Mouse (Mus musculus): ENCODE data around the gene Ap1g2.

- TF ChIP-seq POLR2A (IDR thresholded peaks at IDR 0.05; ENCODE audit: borderline replicate concordance, low read depth, low read length) (no peak), CTCF (IDR thresholded peaks at IDR 0.05; ENCODE audit: low read depth, low read length) (no peak)
Observed at GRCm38 (mm10) chr14:55097646-55098045, 8.7 kb downstream of the Ap1g2 start.
